Mouse (Mus musculus): ENCODE data around the gene Rdh1.

DNA sequence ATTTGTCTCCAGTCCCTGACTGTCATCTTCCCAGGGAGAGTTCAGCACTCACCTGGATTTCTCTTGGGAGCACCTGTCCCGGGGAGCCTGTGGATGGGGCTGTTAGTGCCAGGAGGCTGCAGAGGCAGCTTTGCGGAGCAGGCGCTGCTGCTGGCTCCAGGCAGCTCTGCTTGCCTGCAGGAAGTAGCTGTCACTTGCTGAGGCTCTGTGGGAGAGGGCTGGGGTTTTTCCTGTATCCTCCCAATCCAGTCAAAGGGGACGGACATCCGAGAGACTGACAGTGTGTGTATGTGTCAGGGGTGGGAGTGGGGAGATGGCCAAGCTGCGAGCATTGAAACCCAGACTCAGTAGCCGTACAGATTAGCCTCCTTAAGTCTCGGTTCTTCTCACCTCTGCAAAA lies 8.0 kb upstream of the Rdh1 start, which contains the start of gene Gpr182:
- TF ChIP-seq POLR2A (IDR thresholded peaks at IDR 0.05; ENCODE audit: low read depth, low read length): no peak
- TF ChIP-seq CTCF (IDR thresholded peaks at IDR 0.05; ENCODE audit: extremely low read depth, insufficient read depth, insufficient read length, insufficient replicate concordance): no peak

Measured in spleen, adult 2 months (tissue).